Mouse (Mus musculus) mesoderm, embryonic 11.5 days (tissue): ENCODE measurements around the gene Mmrn1.

Experiments used
- DNase-seq: peaks from one replicate; pipeline ENCODE4 v3.0.0-alpha.2; 2012; ENCODE audit warnings: low read depth, low spot score

The Mmrn1 gene

DNA sequence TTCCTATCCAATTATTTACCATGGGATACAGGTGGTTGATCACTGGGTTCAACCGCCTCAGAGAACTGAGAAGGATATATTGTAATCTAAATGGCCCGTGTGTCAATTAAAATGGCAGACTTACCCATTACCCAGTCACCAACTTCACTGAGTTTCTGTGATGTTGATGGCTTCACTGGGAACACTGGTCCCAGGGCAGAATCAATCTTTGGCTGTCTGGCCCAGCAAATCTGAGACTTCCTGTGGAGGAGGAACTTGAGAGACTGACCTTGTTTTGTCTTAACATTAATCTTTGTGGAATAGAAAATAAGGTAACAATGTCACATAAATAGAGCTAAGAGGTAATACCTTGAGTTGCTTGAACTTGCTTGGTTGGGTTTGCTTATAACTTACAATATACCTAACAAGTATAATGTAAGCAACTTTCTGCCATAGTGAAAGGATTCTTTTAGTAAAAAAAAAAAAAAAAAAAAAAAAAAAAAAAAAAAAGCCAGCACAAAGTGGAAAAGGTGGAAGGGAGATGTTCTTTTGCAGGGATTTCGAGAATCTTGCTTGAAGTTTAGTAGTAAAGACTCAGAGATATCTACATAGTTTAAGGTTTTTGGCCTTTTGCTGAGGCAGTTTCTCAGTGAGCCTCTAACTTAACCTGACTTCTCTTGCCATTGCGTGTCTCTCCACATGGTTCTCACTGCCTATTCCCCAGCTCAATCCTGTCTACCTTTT, 68.8 kb downstream of the Mmrn1 start:
- DNase-seq = peak; percentile 36

DNA sequence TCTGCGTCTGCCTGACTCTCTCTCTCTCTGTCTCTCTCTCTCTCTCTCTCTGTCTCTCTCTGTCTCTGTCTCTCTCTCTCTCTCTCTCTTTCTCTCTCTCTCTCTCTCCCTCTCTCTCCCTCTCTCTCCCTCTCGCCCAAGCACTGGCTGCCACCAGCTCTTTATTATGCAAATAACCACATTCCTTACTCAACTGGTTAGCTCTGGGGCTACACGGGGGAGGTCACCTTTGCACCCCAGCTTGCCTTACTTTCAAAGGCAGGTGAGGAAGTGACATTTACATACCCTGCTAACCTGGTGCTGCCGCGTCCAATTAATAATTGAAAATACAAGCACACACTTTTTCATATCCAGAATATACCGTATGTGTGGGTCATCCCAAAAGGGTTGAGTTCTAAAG, 69.3 kb downstream of the Mmrn1 start:
- no peak for DNase-seq

DNA sequence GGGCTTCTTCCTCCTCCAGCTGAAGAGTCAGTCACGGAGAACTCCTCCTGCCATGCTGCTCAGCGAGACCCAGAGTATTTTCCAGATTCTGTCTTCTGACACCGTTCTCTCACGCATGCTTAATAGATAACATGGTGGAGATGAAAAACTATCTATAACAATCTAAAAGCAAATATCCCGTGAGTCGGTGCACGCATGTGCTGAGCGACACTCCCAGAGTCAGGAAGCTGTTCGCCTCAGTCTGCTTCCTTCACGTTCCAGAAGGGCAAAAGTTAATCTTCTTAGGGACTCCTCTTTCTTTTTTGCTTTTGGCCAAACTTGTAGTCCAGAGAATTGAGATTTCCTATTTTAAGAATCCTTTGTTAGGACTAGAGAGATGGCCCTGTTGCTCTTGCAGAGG, 69.7 kb downstream of the Mmrn1 start:
- no peak for DNase-seq

DNA sequence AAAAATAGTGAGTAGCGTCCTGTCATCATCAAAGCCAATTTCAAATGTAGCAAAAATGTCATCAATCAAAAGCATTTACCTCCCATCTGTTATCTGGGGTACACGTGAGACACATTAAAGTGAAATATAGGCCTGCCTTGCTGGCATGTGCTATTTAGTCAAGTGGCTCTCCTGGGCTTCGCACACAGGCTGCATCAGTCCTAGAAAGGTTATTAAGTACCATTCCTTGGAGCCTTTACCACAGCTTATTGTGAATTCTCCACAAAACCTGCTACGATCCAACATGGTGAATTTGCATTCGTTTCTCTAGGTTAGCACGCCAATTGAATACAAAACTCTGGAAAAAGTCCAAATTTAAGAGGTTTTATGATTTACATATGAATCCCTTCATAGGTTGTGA, 70.8 kb downstream of the Mmrn1 start:
- peak; percentile 66 for DNase-seq

DNA sequence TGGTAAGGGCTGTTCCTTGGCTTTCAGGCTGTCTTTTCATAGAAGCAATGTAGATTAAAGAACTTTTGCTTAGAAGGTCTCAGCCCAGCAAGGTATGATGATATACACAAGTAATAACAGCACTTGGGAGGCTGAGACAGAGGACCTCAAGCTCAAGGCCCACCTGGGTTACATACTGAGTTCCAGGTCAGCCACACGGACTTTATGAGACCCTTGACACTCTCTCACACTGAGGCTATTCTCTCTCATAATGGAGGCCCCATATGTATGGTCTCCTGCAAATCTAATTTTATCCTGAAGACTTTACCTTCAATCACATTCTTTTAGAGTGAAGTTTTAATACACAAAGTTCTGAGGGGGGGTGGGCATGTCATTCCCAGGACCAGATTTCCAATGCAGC, 71.6 kb downstream of the Mmrn1 start:
- DNase-seq = no peak

DNA sequence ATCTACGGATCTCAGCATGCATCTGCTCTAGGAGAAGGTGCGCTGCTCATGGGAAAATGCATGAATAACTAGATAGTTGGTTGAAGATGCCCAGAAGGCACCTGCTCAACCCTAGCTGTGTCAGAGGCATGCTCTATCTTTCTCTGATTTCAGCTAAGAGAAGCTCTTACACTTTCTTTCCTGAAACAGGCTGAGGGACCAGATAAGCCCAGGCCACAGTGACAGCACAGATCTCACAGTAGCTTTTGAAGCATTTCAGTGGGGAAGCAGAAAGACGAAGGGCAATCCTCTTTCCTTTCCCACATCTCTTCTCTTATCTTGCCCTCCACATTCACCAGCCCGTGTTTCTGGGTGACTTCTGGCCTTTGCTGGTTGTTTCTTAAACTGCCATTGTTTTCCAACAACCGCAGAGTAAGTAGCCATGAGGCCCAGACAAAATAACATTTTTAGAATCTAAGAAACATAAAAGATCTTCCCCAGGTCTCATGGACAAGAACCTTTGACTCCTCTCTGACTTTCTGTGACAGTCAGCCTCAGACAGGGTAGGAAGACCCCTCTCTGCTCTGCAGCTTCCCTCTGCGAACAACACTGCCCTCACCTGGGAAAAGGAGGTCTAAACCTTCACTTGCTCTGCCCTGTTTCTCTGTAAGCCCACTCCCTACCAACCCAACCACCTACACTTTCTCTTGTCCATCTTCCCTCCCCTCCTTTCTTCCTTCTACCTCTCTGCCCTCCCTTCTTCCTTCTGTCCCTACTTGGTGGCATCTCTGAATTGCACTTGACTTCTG, 76.4 kb downstream of the Mmrn1 start:
- no peak for DNase-seq

DNA sequence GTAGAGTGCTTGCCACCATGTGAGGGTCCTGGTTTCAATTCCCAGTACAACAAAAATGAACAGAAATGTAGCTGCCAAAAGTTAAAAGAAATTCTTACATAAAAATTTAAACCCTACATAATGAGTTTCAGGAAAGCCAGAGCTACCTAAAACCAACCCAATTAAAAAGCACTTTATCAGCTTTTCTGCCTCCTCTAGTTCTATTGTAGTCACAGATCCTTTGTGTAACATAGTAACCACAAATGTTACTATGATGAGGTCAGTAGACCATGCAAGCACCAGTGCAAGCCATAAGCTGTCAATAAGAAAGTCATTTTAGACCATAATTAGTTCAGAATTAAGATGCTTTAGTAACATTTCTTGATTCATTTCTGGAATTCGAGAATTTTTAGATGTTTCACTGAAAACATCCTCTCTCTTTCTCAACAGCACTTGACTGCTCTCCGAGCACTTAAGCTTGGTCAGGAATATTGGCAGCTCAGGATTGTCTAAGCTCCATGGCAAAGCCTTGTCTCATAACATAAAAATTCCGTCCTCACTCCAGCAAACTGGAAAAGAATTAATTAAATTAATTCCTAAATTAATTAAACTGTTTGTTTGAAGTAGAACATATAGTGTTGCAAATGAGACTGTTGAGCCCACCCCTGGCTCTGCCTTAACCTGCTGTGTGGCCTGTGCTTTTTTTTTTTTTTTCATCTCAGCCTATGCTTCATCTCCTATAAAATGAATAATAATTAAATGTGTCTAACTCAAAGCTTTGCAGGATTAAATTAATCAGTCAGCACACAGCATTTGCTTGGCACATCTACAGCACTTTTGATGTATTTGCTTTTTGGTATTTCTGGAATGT, 79.4 kb downstream of the Mmrn1 start:
- DNase-seq = no peak

DNA sequence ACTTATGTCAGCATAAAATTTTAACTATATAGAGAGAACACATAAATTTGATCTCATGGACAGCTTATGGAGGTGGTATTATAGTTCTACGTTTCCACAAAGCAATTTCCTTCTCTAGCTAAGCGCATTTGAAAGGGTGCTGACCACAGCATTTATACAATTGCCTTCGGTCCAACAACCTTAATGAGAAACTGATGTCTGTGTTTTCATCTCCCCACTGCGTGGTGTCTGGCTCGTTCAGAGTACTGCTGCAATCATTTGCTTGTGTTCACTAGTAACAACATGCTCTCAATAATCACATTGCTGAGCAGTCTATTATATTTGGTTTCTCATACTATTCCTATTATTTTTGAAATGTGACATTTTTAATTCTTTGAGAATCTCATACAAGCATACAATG, 89.0 kb downstream of the Mmrn1 start:
- DNase-seq = no peak

DNA sequence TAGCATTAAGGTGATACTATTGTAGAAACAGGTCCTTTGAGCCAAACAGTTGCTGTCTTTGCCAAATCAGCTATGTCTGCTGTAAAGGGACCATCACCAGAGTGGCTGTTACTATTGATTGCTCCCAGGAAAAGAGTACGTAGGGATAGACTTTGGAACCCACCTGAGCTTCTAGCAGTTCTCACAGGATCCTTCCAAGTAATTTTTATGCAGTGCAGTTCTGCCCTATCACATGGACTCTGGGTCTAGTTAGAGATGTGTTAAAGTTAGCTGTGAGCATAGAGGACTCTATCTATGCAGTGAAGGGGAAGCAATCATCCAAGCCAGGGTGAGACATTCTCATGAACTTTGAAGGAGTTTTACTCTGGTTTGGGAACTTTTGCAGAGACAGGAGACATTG, 94.9 kb downstream of the Mmrn1 start:
- no peak for DNase-seq

DNA sequence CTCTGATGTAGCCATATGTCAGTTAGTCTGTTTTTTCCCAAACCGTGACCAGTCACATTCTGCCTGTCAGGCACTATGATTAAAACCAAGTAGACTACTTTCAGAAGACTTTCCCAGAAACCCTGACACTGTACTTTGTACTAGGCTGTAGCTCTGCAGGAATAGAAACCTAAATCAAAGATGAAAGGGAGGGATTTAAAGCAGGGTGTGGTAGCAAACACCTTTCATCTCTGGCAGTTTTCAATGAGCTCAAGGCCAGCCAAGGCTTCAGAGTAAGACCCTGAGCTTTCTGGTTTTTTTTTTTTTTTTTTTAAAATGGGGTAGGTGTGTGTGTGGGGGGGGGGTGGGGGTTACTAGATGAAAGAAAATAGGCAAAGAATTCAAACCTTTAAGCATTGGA, 96.2 kb downstream of the Mmrn1 start:
- DNase-seq = peak; percentile 16

DNA sequence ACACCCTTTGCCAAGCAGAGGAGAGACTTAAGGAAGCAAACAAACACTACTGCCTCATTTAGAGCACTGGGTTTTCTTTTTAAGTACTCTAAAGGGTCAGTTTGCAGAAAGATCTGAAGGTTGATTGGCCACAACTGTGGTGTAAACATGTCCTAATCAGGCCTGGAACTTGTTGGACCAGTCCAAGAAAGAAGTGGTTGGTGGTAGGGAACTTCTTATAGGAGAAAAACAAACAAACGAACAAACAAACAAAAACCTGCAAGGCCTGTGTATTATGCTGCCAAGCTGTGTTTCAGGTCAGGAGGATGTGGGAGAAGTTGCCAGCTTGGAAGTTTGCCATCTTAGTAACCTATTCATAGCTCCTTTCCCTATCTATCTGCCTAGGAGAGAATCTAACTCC, 108.5 kb downstream of the Mmrn1 start:
- DNase-seq = no peak
